Mouse (Mus musculus): ENCODE data around the gene Ppp1r18.

- TF ChIP-seq ZNF384 (IDR thresholded peaks at IDR 0.05; ENCODE audit: low read depth, low read length) (no peak), MAFK (IDR thresholded peaks at IDR 0.05; ENCODE audit: insufficient read depth, low read depth, low read length) (no peak), ZC3H11A (IDR thresholded peaks at IDR 0.05; ENCODE audit: borderline replicate concordance, low read depth, low read length) (no peak)
Observed at GRCm38 (mm10) chr17:35914975-35915374, 49.6 kb downstream of the Ppp1r18 start.

All from ES-E14 (cell line).